Mouse (Mus musculus): ENCODE measurements around the gene Cdh4. TPM values are rescaled to one million over a fixed set of nuclear protein-coding genes. Genes with fewer than 3 reads are reported as not detected.

Gene Cdh4
- polyA plus RNA-seq, 2 experiments: 0.07 to 0.09 TPM

DNA sequence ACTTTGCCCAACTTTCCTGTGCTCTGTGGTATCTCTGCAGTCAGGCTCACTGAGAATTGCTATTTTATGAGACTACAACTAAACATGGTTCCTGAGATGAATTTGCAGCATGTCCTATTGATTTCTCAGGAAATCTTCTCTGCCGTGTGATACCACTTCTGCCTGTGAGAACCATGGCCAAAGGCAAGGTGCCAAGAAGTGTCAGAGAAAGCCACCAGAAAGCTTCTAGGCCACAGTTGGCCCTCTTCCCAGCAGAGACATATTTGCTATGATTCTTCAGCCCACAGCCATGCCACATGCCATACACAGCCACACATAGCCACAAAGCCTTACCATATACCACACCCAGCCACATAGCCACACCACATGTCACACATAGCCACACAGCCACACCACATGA is 157.7 kb downstream of the Cdh4 start:
- Histone ChIP-seq H3K9ac (replicated peaks) (no peak overlapping the region), H3K4me3 (ENCODE audit: insufficient read depth in 1 of 2, low read depth in 2 of 2, low read length in 2 of 2) (no peak overlapping the region), H3K4me2 (ENCODE audit: low read depth) (no peak overlapping the region), H3K27me3 (ENCODE audit: control insufficient read depth, insufficient read depth, low read length) (no peaks in the 10 kb centered on the region), H3K4me1 (replicated peaks; ENCODE audit: control insufficient read depth in 2 of 2, insufficient read depth in 2 of 2, low read length in 1 of 2) (no peaks in the 10 kb centered on the region), H3K27ac (no peak overlapping the region), H3K36me3 (replicated peaks; ENCODE audit: control insufficient read depth, insufficient read depth, low read depth) (no peaks in the 10 kb centered on the region), H3K9me3 (ENCODE audit: control insufficient read depth, low read length) (no peaks in the 10 kb centered on the region)
- WGBS (ENCODE audit: insufficient replicate concordance): 70% methylated on average over 1 of the region's 1 CpGs
- no peak for ATAC-seq (ENCODE audit: insufficient read depth)
- no peak for TF ChIP-seq EP300 (IDR thresholded peaks at IDR 0.05; ENCODE audit: low read depth)
- no peak for TF ChIP-seq CTCF (IDR thresholded peaks at IDR 0.05; ENCODE audit: low read depth)
- no peak for DNase-seq (ENCODE audit: low read depth in 3 of 3, low spot score in 3 of 3)

GRCm38 (mm10) chr2:179600347-179600746 is 158.1 kb downstream of the Cdh4 start:
- Histone ChIP-seq H3K9me3 (ENCODE audit: control insufficient read depth, low read length) (no peaks in the 10 kb centered on the region), H3K9ac (replicated peaks) (no peak overlapping the region), H3K36me3 (replicated peaks; ENCODE audit: control insufficient read depth, insufficient read depth, low read depth) (no peaks in the 10 kb centered on the region), H3K27me3 (ENCODE audit: control insufficient read depth, insufficient read depth, low read length) (no peaks in the 10 kb centered on the region), H3K27ac (no peak overlapping the region), H3K4me1 (replicated peaks; ENCODE audit: control insufficient read depth in 2 of 2, insufficient read depth in 2 of 2, low read length in 1 of 2) (no peaks in the 10 kb centered on the region), H3K4me3 (ENCODE audit: insufficient read depth in 1 of 2, low read depth in 2 of 2, low read length in 2 of 2) (no peak overlapping the region), H3K4me2 (ENCODE audit: low read depth) (no peak overlapping the region)
- TF ChIP-seq CTCF (IDR thresholded peaks at IDR 0.05; ENCODE audit: low read depth) (no peak), EP300 (IDR thresholded peaks at IDR 0.05; ENCODE audit: low read depth) (no peak)
- DNase-seq (ENCODE audit: low read depth in 3 of 3, low spot score in 3 of 3): no peak
- ATAC-seq (ENCODE audit: insufficient read depth): no peak
- 42% methylated on average over 2 of the region's 2 CpGs for WGBS (ENCODE audit: insufficient replicate concordance)

- ATAC-seq (ENCODE audit: insufficient read depth) (no peak), DNase-seq (ENCODE audit: low read depth in 3 of 3, low spot score in 3 of 3) (no peak)
- H3K4me3 ChIP-seq (ENCODE audit: insufficient read depth in 1 of 2, low read depth in 2 of 2, low read length in 2 of 2): no peak overlapping the region
- H3K9me3 ChIP-seq (ENCODE audit: control insufficient read depth, low read length): no peaks in the 10 kb centered on the region
- H3K27me3 ChIP-seq (ENCODE audit: control insufficient read depth, insufficient read depth, low read length): no peaks in the 10 kb centered on the region
- H3K36me3 ChIP-seq (replicated peaks; ENCODE audit: control insufficient read depth, insufficient read depth, low read depth): no peaks in the 10 kb centered on the region
- no peak overlapping the region for H3K4me2 ChIP-seq (ENCODE audit: low read depth)
- no peaks in the 10 kb centered on the region for H3K4me1 ChIP-seq (replicated peaks; ENCODE audit: control insufficient read depth in 2 of 2, insufficient read depth in 2 of 2, low read length in 1 of 2)
- 66% methylated on average over 9 of the region's 9 CpGs for WGBS (ENCODE audit: insufficient replicate concordance)
- TF ChIP-seq CTCF (IDR thresholded peaks at IDR 0.05; ENCODE audit: low read depth): no peak
- TF ChIP-seq EP300 (IDR thresholded peaks at IDR 0.05; ENCODE audit: low read depth): no peak
- no peak overlapping the region for H3K27ac ChIP-seq
- no peak overlapping the region for H3K9ac ChIP-seq (replicated peaks)
These were observed 158.9 kb downstream of the Cdh4 start for GRCm38 (mm10) chr2:179601167-179601566.

- Histone ChIP-seq H3K36me3 (replicated peaks; ENCODE audit: control insufficient read depth, insufficient read depth, low read depth) (no peaks in the 10 kb centered on the region), H3K4me1 (replicated peaks; ENCODE audit: control insufficient read depth in 2 of 2, insufficient read depth in 2 of 2, low read length in 1 of 2) (no peaks in the 10 kb centered on the region), H3K9ac (replicated peaks) (no peak overlapping the region), H3K4me3 (ENCODE audit: insufficient read depth in 1 of 2, low read depth in 2 of 2, low read length in 2 of 2) (no peak overlapping the region), H3K27ac (no peak overlapping the region), H3K27me3 (ENCODE audit: control insufficient read depth, insufficient read depth, low read length) (no peaks in the 10 kb centered on the region), H3K9me3 (ENCODE audit: control insufficient read depth, low read length) (no peaks in the 10 kb centered on the region), H3K4me2 (ENCODE audit: low read depth) (no peak overlapping the region)
- TF ChIP-seq EP300 (IDR thresholded peaks at IDR 0.05; ENCODE audit: low read depth): no peak
- no peak for TF ChIP-seq CTCF (IDR thresholded peaks at IDR 0.05; ENCODE audit: low read depth)
- 72% methylated on average over 3 of the region's 3 CpGs for WGBS (ENCODE audit: insufficient replicate concordance)
- ATAC-seq (ENCODE audit: insufficient read depth) (no peak), DNase-seq (ENCODE audit: low read depth in 3 of 3, low spot score in 3 of 3) (no peak)
These were observed 162.5 kb downstream of the Cdh4 start for GRCm38 (mm10) chr2:179604746-179605145.

DNA sequence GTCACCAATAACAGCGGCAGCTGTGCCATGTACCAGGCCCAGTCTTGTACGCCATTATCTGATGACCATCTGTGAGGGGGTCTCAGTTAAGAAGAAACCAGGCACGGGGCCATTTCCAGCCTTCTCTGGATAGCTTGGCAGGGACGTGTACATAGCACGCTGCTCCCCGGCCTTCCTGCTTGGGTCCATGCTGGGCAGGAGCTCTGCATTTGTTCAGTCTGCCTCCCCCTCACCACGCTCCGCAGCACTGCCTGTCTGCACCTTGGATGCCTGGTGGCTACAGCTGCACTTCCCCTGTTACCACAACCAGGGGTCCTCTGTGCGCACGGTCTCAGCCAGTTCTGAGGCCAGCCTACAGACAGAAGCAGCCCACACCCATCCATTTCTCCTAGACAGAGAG is 163.0 kb downstream of the Cdh4 start:
- H3K4me3 ChIP-seq (ENCODE audit: insufficient read depth in 1 of 2, low read depth in 2 of 2, low read length in 2 of 2): no peak overlapping the region
- WGBS (ENCODE audit: insufficient replicate concordance): 74% methylated on average over 10 of the region's 10 CpGs
- no peaks in the 10 kb centered on the region for H3K9me3 ChIP-seq (ENCODE audit: control insufficient read depth, low read length)
- no peak for DNase-seq (ENCODE audit: low read depth in 3 of 3, low spot score in 3 of 3)
- TF ChIP-seq EP300 (IDR thresholded peaks at IDR 0.05; ENCODE audit: low read depth) (no peak), CTCF (IDR thresholded peaks at IDR 0.05; ENCODE audit: low read depth) (no peak)
- H3K4me2 ChIP-seq (ENCODE audit: low read depth): no peak overlapping the region
- H3K36me3 ChIP-seq (replicated peaks; ENCODE audit: control insufficient read depth, insufficient read depth, low read depth): no peaks in the 10 kb centered on the region
- H3K27me3 ChIP-seq (ENCODE audit: control insufficient read depth, insufficient read depth, low read length): no peaks in the 10 kb centered on the region
- no peak for ATAC-seq (ENCODE audit: insufficient read depth)
- H3K9ac ChIP-seq (replicated peaks): no peak overlapping the region
- H3K27ac ChIP-seq: no peak overlapping the region
- no peaks in the 10 kb centered on the region for H3K4me1 ChIP-seq (replicated peaks; ENCODE audit: control insufficient read depth in 2 of 2, insufficient read depth in 2 of 2, low read length in 1 of 2)
